Mouse (Mus musculus) right cerebral cortex, adult 2 months (tissue): Measurements from ENCODE around the gene Aph1c.
A peak's percentile ranks its signal among the peaks of the same experiment; 100 is the strongest.
"Not testable (repeated sequence)": the region's sequence is repeated elsewhere in the genome, so short reads cannot be mapped to it uniquely, and the experiment has no call there.

Experiments
- DNase-seq, 2 experiments: peaks; one replicate each; pipeline ENCODE4 v3.0.0; 2021 to 2022; ENCODE audit warnings: low spot score in 2 of 2

Gene Aph1c

GRCm38 (mm10) chr9:66832366-66832908 is 2.1 kb downstream of the Aph1c start:
- DNase-seq = no peak

DNA sequence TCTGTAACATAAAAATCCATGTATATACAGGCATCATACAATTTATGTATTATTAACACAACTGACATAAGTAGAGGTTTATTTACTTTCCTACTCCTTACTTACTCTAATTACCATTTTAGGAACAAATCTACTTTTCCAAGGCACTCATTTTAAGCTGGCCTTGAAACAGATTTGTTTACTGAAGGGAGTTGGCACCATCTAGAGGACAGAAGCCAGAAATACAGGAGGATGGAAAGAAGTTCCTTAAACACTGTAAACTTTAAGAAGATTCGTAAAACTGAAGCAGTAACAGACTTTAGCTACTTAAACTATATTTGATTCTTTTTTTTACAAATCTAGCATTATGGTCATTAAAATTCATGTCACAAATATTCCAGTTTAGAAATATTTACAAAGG is 8.5 kb downstream of the Aph1c start:
- DNase-seq = peak in 1 of 2 experiments; percentile 44

- not testable (repeated sequence) for DNase-seq
These were observed 12.3 kb downstream of the Aph1c start for GRCm38 (mm10) chr9:66822255-66822654.

GRCm38 (mm10) chr9:66820996-66821395 is 13.5 kb downstream of the Aph1c start:
- DNase-seq = no peak

GRCm38 (mm10) chr9:66813392-66813791 is 21.1 kb downstream of the Aph1c start:
- DNase-seq = no peak

DNA sequence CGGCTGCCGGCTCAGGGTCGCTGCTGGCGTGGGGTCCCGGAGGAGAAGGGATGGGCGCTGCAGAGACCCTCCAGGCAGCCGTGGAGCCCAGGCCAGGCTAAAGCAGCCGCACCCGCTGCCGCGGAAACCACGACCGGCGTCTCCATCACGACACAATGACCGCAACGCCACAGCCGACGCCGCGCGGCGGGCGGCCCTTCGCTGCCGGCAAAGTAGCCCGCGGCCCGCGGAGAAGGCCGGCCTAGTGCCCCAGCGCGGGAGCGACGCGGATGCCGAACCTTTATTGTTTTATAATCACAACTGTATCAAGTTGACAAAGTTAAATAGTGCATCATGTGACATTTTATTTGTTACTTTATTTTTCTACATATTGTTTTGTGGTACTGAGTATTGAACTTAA is 28.6 kb downstream of the Aph1c start:
- not testable (repeated sequence) for DNase-seq

DNA sequence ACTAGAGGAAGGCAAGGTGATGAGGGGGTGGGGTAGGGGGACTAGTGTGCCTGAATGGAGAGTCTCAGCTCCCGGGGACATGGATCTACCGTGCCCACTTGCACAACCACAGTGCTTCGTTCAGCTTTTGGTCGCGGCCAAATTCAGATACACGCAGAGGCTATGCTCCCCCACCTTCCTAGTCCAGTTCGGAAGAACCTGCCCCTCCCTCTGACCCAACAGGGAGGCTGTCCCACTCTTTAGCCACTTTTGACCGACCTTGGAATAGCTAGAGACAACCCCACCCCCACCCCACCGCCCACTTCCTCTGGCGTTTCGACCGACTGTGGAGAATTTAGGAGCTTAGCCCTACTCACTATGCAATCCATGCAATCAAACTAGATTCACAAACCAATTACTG is 32.6 kb downstream of the Aph1c start:
- DNase-seq = no peak

DNA sequence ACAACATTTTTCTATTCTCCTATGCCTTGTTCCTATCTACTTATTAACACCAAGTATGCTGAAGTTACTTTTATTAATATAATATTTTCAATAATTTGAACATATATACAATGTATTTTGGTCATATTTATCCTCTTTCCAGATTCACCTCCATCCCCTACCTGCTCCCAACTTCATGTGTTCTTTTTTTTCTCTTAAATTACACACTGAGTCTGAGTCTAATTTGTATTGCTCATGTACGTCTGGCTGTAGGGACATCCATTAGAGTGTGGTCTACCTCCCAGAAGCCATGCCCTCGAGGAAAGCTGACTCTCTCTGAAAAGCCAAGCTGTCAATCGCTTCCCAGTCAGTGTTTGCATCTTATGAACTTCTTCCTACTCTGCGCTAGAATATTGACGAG is 37.8 kb downstream of the Aph1c start, which contains the start of gene Gm10647:
Gm10647 (plus strand) TSS at position 301 of the 400 bp plus-strand sequence.
- no peak for DNase-seq

DNA sequence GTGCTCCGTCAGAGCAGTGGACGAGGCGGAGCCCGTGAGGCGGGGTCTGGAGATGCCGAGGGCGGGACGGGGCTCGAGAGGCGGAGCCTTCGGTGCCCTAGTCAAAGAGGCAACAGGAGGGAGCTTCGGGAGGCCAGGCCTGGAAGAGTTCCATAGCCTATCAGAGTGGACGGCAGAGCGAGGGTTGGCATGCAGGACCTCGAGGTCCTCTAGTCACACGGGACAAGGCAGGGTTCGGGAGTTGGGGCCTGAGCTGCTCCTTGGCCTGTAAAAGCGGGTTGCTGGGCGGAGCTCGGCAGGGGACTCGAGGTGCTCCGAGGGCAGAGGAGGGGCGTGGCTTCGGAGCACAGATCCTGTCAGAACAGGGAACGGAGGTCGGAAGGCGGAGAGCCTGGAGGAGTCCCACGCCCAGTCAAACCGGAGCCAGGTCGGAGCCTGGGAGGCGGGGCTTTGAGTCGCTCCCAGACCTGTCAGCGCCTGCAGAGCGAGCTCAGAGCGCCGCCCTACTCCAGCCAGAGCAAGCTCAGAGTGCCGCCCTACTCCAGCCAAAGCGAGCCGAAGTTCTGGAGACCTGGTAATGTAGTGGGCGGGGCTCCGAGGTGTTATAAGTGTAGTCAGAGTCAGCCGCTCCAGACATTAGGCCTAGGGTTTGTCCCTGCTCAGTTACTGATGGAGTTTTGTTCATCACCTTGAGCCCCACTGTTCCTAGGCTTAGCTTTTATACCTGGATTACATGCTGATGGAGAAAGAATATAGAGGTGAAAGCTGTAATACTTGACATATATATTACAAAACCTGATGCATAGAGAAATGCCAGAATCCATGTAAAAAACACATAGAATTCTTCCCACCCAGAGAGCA is 38.8 kb downstream of the Aph1c start, which contains the start of gene Aph1b:
Aph1b (minus strand) TSS at position 27 of the 861 bp plus-strand sequence.
- peak; percentile 93 to 94 for DNase-seq

- DNase-seq = no peak
These were observed 39.7 kb downstream of the Aph1c start for GRCm38 (mm10) chr9:66794629-66795463.

GRCm38 (mm10) chr9:66787821-66788220 is 46.7 kb downstream of the Aph1c start:
- DNase-seq = peak; percentile 18 to 43

GRCm38 (mm10) chr9:66784552-66784951 is 50.0 kb downstream of the Aph1c start:
- not testable (repeated sequence) for DNase-seq

- DNase-seq = no peak
These were observed 63.8 kb downstream of the Aph1c start for GRCm38 (mm10) chr9:66770701-66771100.

GRCm38 (mm10) chr9:66769275-66769674 is 65.3 kb downstream of the Aph1c start:
- no peak for DNase-seq

DNA sequence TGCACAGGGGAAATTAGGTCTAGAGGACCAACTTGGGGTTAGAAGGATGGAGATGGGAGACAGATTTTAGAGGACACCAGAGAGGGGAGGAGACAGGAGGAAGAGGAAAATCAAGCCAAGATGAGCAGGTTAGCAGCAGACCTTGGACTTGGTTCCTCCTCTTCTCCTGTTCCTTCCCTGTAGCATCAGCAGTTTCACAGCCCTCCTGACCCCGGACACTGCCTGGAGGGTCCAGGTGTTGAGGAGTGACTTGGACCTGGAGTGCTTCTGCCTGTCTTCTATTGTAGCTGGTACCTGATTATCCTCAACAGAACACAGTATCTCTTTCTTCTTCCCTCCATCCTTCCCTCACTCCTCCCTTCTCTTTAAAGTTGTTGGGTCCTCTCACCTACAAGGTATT is 65.8 kb downstream of the Aph1c start:
- DNase-seq = no peak
